Mouse (Mus musculus) lung, postnatal 0 days (tissue): ENCODE results near the gene C3. TPM values are rescaled to one million over a fixed set of nuclear protein-coding genes. Genes with fewer than 3 reads are reported as not detected.

Source experiments
- ATAC-seq: fragments of 200-750 bp; cut with Nextera tagmentation; 2 replicates; pipeline ENCODE4 v1.8.0; 2017; ENCODE audit warnings: moderate library complexity
- DNase-seq: peaks from one replicate; pipeline ENCODE4 v3.0.0-alpha.2; 2016; ENCODE audit warnings: low spot score
- H3K27ac ChIP-seq: fragments of 300-500 bp; sonication (generic); 2 replicates; pipeline ENCODE4 v1.5.1; 2014; ENCODE audit warnings: antibody characterized with exemption, mild to moderate bottlenecking, low read length, mixed read lengths
- H3K27me3 ChIP-seq: fragments of 300-500 bp; sonication (generic); replicated peaks from 2 replicates; pipeline ENCODE4 v1.6.1; 2014; ENCODE audit warnings: low read length, mixed read lengths; ENCODE audit not compliant: insufficient read depth
- H3K36me3 ChIP-seq: fragments of 300-500 bp; sonication (generic); 2 replicates; pipeline ENCODE4 v1.6.1; 2014; ENCODE audit warnings: low read length, mixed read lengths; ENCODE audit not compliant: insufficient read depth
- H3K4me1 ChIP-seq: fragments of 300-500 bp; sonication (generic); 2 replicates; pipeline ENCODE4 v1.6.1; 2014; ENCODE audit warnings: antibody characterized with exemption, low read depth, low read length, mixed read lengths; ENCODE audit not compliant: insufficient read depth
- H3K4me2 ChIP-seq: fragments of 300-500 bp; sonication (generic); replicated peaks from 2 replicates; pipeline ENCODE4 v1.6.1; 2014; ENCODE audit warnings: low read depth, mild to moderate bottlenecking, low read length, moderate library complexity, mixed read lengths
- H3K4me3 ChIP-seq: fragments of 300-500 bp; sonication (generic); 2 replicates; pipeline ENCODE4 v1.5.1; 2014; ENCODE audit warnings: low read depth, low read length
- H3K9ac ChIP-seq: fragments of 300-500 bp; sonication (generic); replicated peaks from 2 replicates; pipeline ENCODE4 v1.6.1; 2014; ENCODE audit warnings: low read depth, mild to moderate bottlenecking
- H3K9me3 ChIP-seq: fragments of 300-500 bp; sonication (generic); 2 replicates; pipeline ENCODE4 v1.6.1; 2016; ENCODE audit warnings: low read length, mixed read lengths
- CTCF ChIP-seq: IDR thresholded peaks from 2 replicates; pipeline ENCODE4 v1.5.1; 2016; ENCODE audit warnings: antibody characterized with exemption, mild to moderate bottlenecking
- EP300 ChIP-seq: IDR thresholded peaks from 2 replicates; pipeline ENCODE4 v1.6.1; 2016; ENCODE audit warnings: antibody characterized with exemption, mild to moderate bottlenecking, control low read depth
- WGBS: fragments of 180-500 bp; shearing (Covaris S2); extraction: QIAGEN DNeasy Blood & Tissue Kit; methylation state at CpG from one replicate; pipeline ENCODE4 v1.1.7; 2014; 5-methylcytosine and 5-hydroxymethylcytosine counted together
- polyA plus RNA-seq: library from polyadenylated mRNA; unstranded; fragments of >200 nt; fragmentation: Nextera tagmentation; extraction: Ambion mirVana; gene quantifications from 2 replicates; pipeline ENCODE4 v1.2.1, GENCODE M21; 2015

The C3 gene
- polyA plus RNA-seq, 1 experiment from 2014 or later: 55.0 TPM

DNA sequence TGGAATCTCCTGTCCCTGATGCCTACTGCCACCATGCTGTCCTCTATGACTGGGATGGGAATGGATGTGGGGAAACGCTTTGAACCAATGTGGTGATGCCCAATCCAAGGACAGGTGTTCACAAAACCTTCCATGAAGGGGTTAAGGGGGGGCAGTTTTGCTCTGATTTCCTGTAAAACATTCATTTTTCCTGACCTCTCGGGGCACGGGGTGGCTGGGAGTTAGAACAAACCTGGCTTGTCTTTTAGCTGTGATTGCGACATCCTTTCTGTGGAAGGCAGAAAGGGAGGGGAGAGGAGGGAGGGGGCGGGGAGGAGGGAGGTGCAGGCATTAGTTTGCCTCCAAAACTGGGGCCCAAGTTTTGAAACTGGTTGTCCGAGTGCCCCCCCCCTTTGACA, 2.8 kb upstream of the C3 start:
- Histone ChIP-seq H3K4me2 (no peak overlapping the region), H3K4me3 (no peak overlapping the region), H3K9me3 (no peaks in the 10 kb centered on the region), H3K27me3 (no peaks in the 10 kb centered on the region), H3K4me1 (0 out of 2 replicates have a peak, but pooled peaks cover 10% of the 10 kb centered on the region), H3K9ac (no peak overlapping the region), H3K27ac (peak overlapping the region; percentile 32; the same call in 1 of the 2 replicates), H3K36me3 (peaks cover 1% of the 10 kb centered on the region; the same call in 1 of the 2 replicates)
- TF ChIP-seq CTCF (no peak), EP300 (no peak)
- WGBS: 18% methylated on average over 6 of the region's 6 CpGs
- DNase-seq (peak; percentile 81), ATAC-seq (peak; percentile 44)

DNA sequence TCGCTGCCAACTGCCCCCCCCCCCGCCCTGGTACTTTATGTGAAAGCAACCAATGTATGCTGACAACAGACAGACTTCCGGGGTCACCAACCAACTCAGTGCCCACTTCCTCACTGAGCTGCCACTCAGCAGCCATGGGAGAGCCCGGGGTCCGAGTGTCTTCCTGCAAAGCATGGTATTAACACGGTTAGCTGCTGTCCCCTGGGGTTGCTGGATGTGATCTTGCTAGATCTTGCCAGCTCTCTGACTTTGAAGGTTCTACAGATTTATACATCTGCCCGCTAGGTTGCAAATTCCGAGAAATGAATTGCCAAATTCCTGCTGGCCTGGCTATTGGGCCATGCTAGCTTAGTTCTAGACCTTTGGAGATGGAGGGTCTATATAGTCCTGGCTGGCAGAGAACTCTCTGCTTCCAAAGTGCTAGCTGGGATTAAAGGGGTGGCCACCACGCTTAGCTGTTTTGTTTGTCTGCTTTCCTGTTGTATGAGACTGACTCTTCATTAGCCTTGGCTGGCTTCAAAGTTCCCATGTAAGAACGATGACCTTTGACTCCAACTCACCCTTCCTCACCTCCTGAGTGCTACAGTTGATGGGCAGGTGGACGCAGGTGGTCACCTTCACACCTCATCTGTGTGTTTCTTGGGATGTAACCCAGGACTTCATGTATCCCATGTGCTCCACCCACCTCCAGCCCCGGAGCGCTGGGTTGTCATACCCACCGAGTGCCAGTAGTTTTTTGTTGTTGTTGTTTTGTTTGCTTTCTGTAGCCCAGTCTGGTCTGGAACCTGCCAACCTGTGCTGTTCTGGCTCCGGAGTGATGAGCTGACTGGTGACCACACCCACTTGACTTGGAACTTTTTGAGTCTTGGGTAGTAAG, 2.2 kb upstream of the C3 start:
- no peak for DNase-seq
- Histone ChIP-seq H3K4me3 (no peak overlapping the region), H3K4me2 (no peak overlapping the region), H3K27ac (peak overlapping the region; percentile 32; the same call in 1 of the 2 replicates), H3K9me3 (no peaks in the 10 kb centered on the region), H3K36me3 (no peaks in the 10 kb centered on the region), H3K27me3 (no peaks in the 10 kb centered on the region), H3K4me1 (0 out of 2 replicates have a peak, but pooled peaks cover 10% of the 10 kb centered on the region), H3K9ac (no peak overlapping the region)
- no peak for ATAC-seq
- WGBS: 71% methylated on average over 15 of the region's 15 CpGs
- TF ChIP-seq EP300 (no peak), CTCF (no peak)

GRCm38 (mm10) chr17:57228873-57229272, 937 bp upstream of the C3 start:
- no peaks in the 10 kb centered on the region for H3K36me3 ChIP-seq
- H3K4me1 ChIP-seq: 0 out of 2 replicates have a peak, but pooled peaks cover 10% of the 10 kb centered on the region
- H3K4me2 ChIP-seq: no peak overlapping the region
- no peaks in the 10 kb centered on the region for H3K9me3 ChIP-seq
- TF ChIP-seq CTCF: no peak
- no peak for TF ChIP-seq EP300
- DNase-seq (no peak), ATAC-seq (no peak)
- no peak overlapping the region for H3K27ac ChIP-seq
- no peak overlapping the region for H3K9ac ChIP-seq
- H3K27me3 ChIP-seq: no peaks in the 10 kb centered on the region
- H3K4me3 ChIP-seq: no peak overlapping the region
- WGBS: 77% methylated on average over 3 of the region's 3 CpGs

DNA sequence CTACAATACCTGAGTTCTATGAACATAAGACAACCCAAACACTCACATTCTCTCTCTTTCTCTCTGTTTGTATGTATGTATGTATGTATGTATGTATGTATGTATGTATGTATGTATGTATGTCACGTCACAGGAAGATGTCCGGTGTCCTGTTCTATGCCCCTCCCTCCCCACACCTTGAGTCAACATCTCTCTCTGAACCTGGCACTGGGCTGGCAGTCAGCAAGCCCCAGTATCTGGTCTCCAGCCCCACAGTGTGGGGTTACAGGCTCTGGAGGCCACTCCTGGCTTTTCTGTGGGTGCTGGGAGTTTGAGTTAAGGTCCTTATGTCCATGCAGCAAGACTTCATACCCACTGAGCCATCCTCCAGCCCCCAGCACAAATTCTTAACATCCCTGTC, 468 bp downstream of the C3 start:
- TF ChIP-seq EP300 (no peak), CTCF (no peak)
- Histone ChIP-seq H3K4me3 (no peak overlapping the region), H3K36me3 (no peaks in the 10 kb centered on the region), H3K27ac (no peak overlapping the region; the same call in 1 of the 2 replicates), H3K9ac (no peak overlapping the region), H3K9me3 (no peaks in the 10 kb centered on the region), H3K4me1 (0 out of 2 replicates have a peak, but pooled peaks cover 10% of the 10 kb centered on the region), H3K27me3 (no peaks in the 10 kb centered on the region), H3K4me2 (peak overlapping the region; percentile 30; the same call in 1 of the 2 replicates)
- ATAC-seq: no peak
- WGBS: 72% methylated on average over 2 of the region's 2 CpGs
- DNase-seq: no peak

- Histone ChIP-seq H3K4me3 (no peak overlapping the region), H3K9ac (no peak overlapping the region), H3K27ac (no peak overlapping the region), H3K9me3 (no peaks in the 10 kb centered on the region), H3K36me3 (no peaks in the 10 kb centered on the region), H3K4me1 (no peaks in the 10 kb centered on the region), H3K27me3 (no peaks in the 10 kb centered on the region), H3K4me2 (no peak overlapping the region)
- TF ChIP-seq EP300: no peak
- TF ChIP-seq CTCF: no peak
- DNase-seq (no peak), ATAC-seq (no peak)
- WGBS: 63% methylated on average over 9 of the region's 9 CpGs
These were observed 4.6 kb downstream of the C3 start for GRCm38 (mm10) chr17:57223313-57223712.

GRCm38 (mm10) chr17:57221911-57222310, 6.0 kb downstream of the C3 start:
- no peaks in the 10 kb centered on the region for H3K36me3 ChIP-seq
- no peak overlapping the region for H3K9ac ChIP-seq
- no peak for ATAC-seq
- WGBS: 34% methylated on average over 4 of the region's 4 CpGs
- H3K4me1 ChIP-seq: no peaks in the 10 kb centered on the region
- TF ChIP-seq EP300 (no peak), CTCF (no peak)
- no peak overlapping the region for H3K4me3 ChIP-seq
- DNase-seq: no peak
- H3K4me2 ChIP-seq: no peak overlapping the region
- no peaks in the 10 kb centered on the region for H3K27me3 ChIP-seq
- H3K9me3 ChIP-seq: no peaks in the 10 kb centered on the region
- no peak overlapping the region for H3K27ac ChIP-seq
